Mouse (Mus musculus) embryonic facial prominence, embryonic 11.5 days (tissue): Measurements from ENCODE around the gene Pde4dip. TPM values are rescaled to one million over a fixed set of nuclear protein-coding genes. Genes with fewer than 3 reads are reported as not detected.

Experiments used
- ATAC-seq: fragments of 200-750 bp; cut with Nextera tagmentation; replicated peaks from 2 replicates; pipeline ENCODE4 v1.8.0; 2017; ENCODE audit warnings: low read depth; ENCODE audit not compliant: insufficient number of reproducible peaks, low FRiP score, low TSS enrichment
- DNase-seq: peaks from one replicate; pipeline ENCODE4 v3.0.0-alpha.2; 2015; ENCODE audit warnings: low spot score
- H3K27ac ChIP-seq: fragments of 300-500 bp; sonication (generic); replicated peaks from 2 replicates; pipeline ENCODE4 v1.5.1; 2014; ENCODE audit warnings: mild to moderate bottlenecking, low read depth, low read length, control low read depth
- H3K27me3 ChIP-seq: fragments of 300-500 bp; sonication (generic); 2 replicates; pipeline ENCODE4 v1.6.1; 2014; ENCODE audit warnings: mild to moderate bottlenecking, low read length, moderate library complexity, mixed read lengths; ENCODE audit not compliant: control insufficient read depth, insufficient read depth
- H3K36me3 ChIP-seq: fragments of 300-500 bp; sonication (generic); replicated peaks from 2 replicates; pipeline ENCODE4 v1.6.1; 2014; ENCODE audit warnings: low read depth, mild to moderate bottlenecking, low read length, moderate library complexity, mixed read lengths; ENCODE audit not compliant: control insufficient read depth, insufficient read depth
- H3K4me1 ChIP-seq: fragments of 300-500 bp; sonication (generic); 2 replicates; pipeline ENCODE4 v1.6.1; 2014; ENCODE audit warnings: low read length, mixed read lengths; ENCODE audit not compliant: control insufficient read depth, insufficient read depth
- H3K4me2 ChIP-seq: fragments of 300-500 bp; sonication (generic); 2 replicates; pipeline ENCODE4 v1.6.1; 2014; ENCODE audit warnings: low read depth, mild to moderate bottlenecking, control low read depth, low read length, moderate library complexity
- H3K4me3 ChIP-seq: fragments of 300-500 bp; sonication (generic); 2 replicates; pipeline ENCODE4 v1.5.1; 2014; ENCODE audit warnings: low read depth, low read length, control low read depth
- H3K9ac ChIP-seq: fragments of 300-500 bp; sonication (generic); replicated peaks from 2 replicates; pipeline ENCODE4 v1.6.1; 2014; ENCODE audit warnings: mild to moderate bottlenecking, control low read depth, low read length
- H3K9me3 ChIP-seq: fragments of 300-500 bp; sonication (generic); replicated peaks from 2 replicates; pipeline ENCODE4 v1.6.1; 2016; ENCODE audit warnings: mild to moderate bottlenecking, low read length, inconsistent platforms, mixed read lengths; ENCODE audit not compliant: control insufficient read depth
- WGBS: fragments of 180-500 bp; shearing (Covaris S2); extraction: QIAGEN DNeasy Blood & Tissue Kit; methylation state at CpG from one replicate; pipeline ENCODE4 v1.1.7; 2014; 5-methylcytosine and 5-hydroxymethylcytosine counted together
- microRNA-seq: library from miRNA; unstranded; fragments of <30 nt; microRNA quantifications from one replicate; pipeline ENCODE4, GENCODE M21; 2016; ENCODE audit warnings: borderline number of aligned reads
- polyA plus RNA-seq: library from polyadenylated mRNA; unstranded; fragments of >200 nt; fragmentation: Nextera tagmentation; extraction: Ambion mirVana; gene quantifications from 2 replicates; pipeline ENCODE4 v1.2.1, GENCODE M21; 2014

Pde4dip gene
- polyA plus RNA-seq, 1 experiment from 2014 or later = 29.2 TPM

DNA sequence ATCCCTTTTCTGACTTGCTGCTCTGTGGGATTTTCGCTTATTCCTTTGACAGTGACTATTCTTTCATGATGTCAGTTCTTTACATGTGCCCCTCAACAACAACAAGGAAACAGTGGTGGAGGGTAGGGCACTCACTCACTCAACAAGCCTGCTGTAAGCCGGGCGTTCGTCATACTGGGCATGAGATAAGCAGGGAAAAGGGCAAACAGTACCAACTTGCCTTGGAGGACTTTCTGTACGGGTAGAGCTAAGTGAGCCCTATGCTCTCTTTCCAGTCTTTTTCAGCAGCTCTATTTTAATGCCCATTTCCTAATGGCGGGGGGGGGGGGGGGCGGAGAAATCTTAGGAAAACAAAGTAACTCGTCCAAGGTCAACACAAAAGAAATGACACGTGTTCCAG, 246.5 kb downstream of the Pde4dip start:
- WGBS = 86% methylated on average over 9 of the region's 9 CpGs
- ATAC-seq = no peak

DNA sequence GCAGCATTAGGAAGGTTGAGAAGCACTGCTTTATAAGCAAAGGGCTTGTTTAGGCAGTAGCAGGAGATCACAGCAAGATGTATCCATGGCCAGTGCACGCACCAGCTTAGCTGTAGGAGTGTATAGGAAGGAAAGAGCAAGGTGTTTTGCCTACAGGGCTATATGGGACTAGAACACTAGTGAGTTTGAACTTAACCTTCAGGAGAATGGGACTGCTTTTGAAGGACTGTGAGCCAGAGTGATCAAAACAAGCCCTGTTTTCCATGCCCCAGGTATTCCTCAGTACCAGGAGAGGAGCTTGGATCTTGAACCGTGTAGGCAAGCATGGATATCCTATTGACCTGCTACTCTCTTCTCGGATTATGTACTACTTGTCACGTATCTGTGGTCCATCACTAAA, 247.1 kb downstream of the Pde4dip start:
- H3K27me3 ChIP-seq = no peaks in the 10 kb centered on the region
- no peaks in the 10 kb centered on the region for H3K4me1 ChIP-seq
- no peak overlapping the region for H3K9ac ChIP-seq
- H3K27ac ChIP-seq = no peak overlapping the region
- no peaks in the 10 kb centered on the region for H3K9me3 ChIP-seq
- H3K36me3 ChIP-seq = no peaks in the 10 kb centered on the region
- no peak for DNase-seq
- 91% methylated on average over 4 of the region's 4 CpGs for WGBS
- H3K4me3 ChIP-seq = no peak overlapping the region
- no peak for ATAC-seq
- no peak overlapping the region for H3K4me2 ChIP-seq

More for the DNA sequence above, 246.5 kb downstream of the Pde4dip start:
- no peak overlapping the region for H3K4me2 ChIP-seq
- H3K9me3 ChIP-seq = no peaks in the 10 kb centered on the region
- no peaks in the 10 kb centered on the region for H3K4me1 ChIP-seq
- no peaks in the 10 kb centered on the region for H3K27me3 ChIP-seq
- no peak overlapping the region for H3K4me3 ChIP-seq
- no peaks in the 10 kb centered on the region for H3K36me3 ChIP-seq
- H3K9ac ChIP-seq = no peak overlapping the region
- no peak overlapping the region for H3K27ac ChIP-seq
- DNase-seq = no peak

Small RNAs within 50 kb of the gene (microRNA-seq; reads per million reads assigned to microRNA genes)
- gene Mir7225 = not detected

Other genes with a start within 250 kb of the Pde4dip start
- gene Prkab2, start 230.5 kb downstream of the Pde4dip start, polyA plus RNA-seq = 6.2 and 7.2 TPM in 2 replicates
- gene Gm17651, start 214.0 kb downstream of the Pde4dip start, polyA plus RNA-seq = not detected in 2 replicates
- 124 and 139 TPM in 2 replicates for gene Sec22b, start 12.5 kb upstream of the Pde4dip start, polyA plus RNA-seq
- gene Notch2, start 124.8 kb upstream of the Pde4dip start, polyA plus RNA-seq = 27.8 and 28.8 TPM in 2 replicates